Mouse (Mus musculus) activated CD4-positive, CD25-positive, alpha-beta regulatory T cell, adult 4 months (primary cell): ENCODE measurements around the gene Elovl6. TPM values are rescaled to one million over a fixed set of nuclear protein-coding genes. Genes with fewer than 3 reads are reported as not detected.

Experiments used
- ATAC-seq: one replicate; pipeline ENCODE4 v1.8.0; 2017
- polyA plus RNA-seq, 2 experiments: library from polyadenylated mRNA; unstranded; fragments of 100-300 nt; shearing (Covaris generic); gene quantifications; one replicate each; pipeline ENCODE4 v1.2.1; 2017

The Elovl6 gene
- polyA plus RNA-seq, 2 experiments from 2014 or later, result 11.0 to 11.3 TPM

- no peak for ATAC-seq
Observed at GRCm38 (mm10) chr3:129543376-129543775, 11.2 kb downstream of the Elovl6 start.

GRCm38 (mm10) chr3:129544217-129544616, 12.1 kb downstream of the Elovl6 start:
- no peak for ATAC-seq

- ATAC-seq, result no peak
Observed at GRCm38 (mm10) chr3:129545228-129545627, 13.1 kb downstream of the Elovl6 start.

GRCm38 (mm10) chr3:129545801-129546200, 13.6 kb downstream of the Elovl6 start:
- ATAC-seq, result no peak

- ATAC-seq, result no peak
Observed at GRCm38 (mm10) chr3:129547837-129548435, 15.8 kb downstream of the Elovl6 start.

GRCm38 (mm10) chr3:129548760-129549159, 16.6 kb downstream of the Elovl6 start:
- no peak for ATAC-seq

GRCm38 (mm10) chr3:129549546-129549945, 17.4 kb downstream of the Elovl6 start:
- no peak for ATAC-seq

- no peak for ATAC-seq
Observed at GRCm38 (mm10) chr3:129551581-129552290, 19.6 kb downstream of the Elovl6 start.

GRCm38 (mm10) chr3:129552370-129552769, 20.2 kb downstream of the Elovl6 start:
- peak; percentile 51 for ATAC-seq

GRCm38 (mm10) chr3:129553173-129553572, 21.0 kb downstream of the Elovl6 start:
- peak; percentile 95 for ATAC-seq

- ATAC-seq, result peak; percentile 3
Observed at GRCm38 (mm10) chr3:129553661-129554060, 21.5 kb downstream of the Elovl6 start.

- no peak for ATAC-seq
Observed at GRCm38 (mm10) chr3:129554436-129554835, 22.3 kb downstream of the Elovl6 start.

GRCm38 (mm10) chr3:129557048-129557447, 24.9 kb downstream of the Elovl6 start:
- no peak for ATAC-seq

GRCm38 (mm10) chr3:129557566-129557965, 25.4 kb downstream of the Elovl6 start:
- ATAC-seq, result no peak

- ATAC-seq, result no peak
Observed at GRCm38 (mm10) chr3:129558016-129558955, 26.1 kb downstream of the Elovl6 start.

GRCm38 (mm10) chr3:129560068-129560467, 27.9 kb downstream of the Elovl6 start:
- ATAC-seq, result no peak

GRCm38 (mm10) chr3:129561011-129561410, 28.9 kb downstream of the Elovl6 start:
- no peak for ATAC-seq

- peak; percentile 53 for ATAC-seq
Observed at GRCm38 (mm10) chr3:129561853-129562252, 29.7 kb downstream of the Elovl6 start.

GRCm38 (mm10) chr3:129562411-129562810, 30.3 kb downstream of the Elovl6 start:
- peak; percentile 61 for ATAC-seq

- ATAC-seq, result no peak
Observed at GRCm38 (mm10) chr3:129563807-129564206, 31.7 kb downstream of the Elovl6 start.

- ATAC-seq, result no peak
Observed at GRCm38 (mm10) chr3:129564852-129565251, 32.7 kb downstream of the Elovl6 start.

GRCm38 (mm10) chr3:129565458-129565857, 33.3 kb downstream of the Elovl6 start:
- ATAC-seq, result no peak

GRCm38 (mm10) chr3:129566013-129566412, 33.9 kb downstream of the Elovl6 start:
- ATAC-seq, result peak; percentile 28
